Mouse (Mus musculus): ENCODE results near the gene Gins1.

The Gins1 gene

GRCm38 (mm10) chr2:150959521-150959920, 54.3 kb downstream of the Gins1 start:
- 43% methylated on average over 10 of the region's 10 CpGs for WGBS

- WGBS = 98% methylated on average over 3 of the region's 3 CpGs
These were observed 58.0 kb downstream of the Gins1 start for GRCm38 (mm10) chr2:150963246-150963645.

GRCm38 (mm10) chr2:150964641-150965040, 59.4 kb downstream of the Gins1 start:
- 93% methylated on average over 3 of the region's 3 CpGs for WGBS

- 95% methylated on average over 10 of the region's 10 CpGs for WGBS
These were observed 60.8 kb downstream of the Gins1 start for GRCm38 (mm10) chr2:150965951-150966350.

- 94% methylated on average over 2 of the region's 2 CpGs for WGBS
These were observed 62.3 kb downstream of the Gins1 start for GRCm38 (mm10) chr2:150967491-150967890.

GRCm38 (mm10) chr2:150969231-150969630, 64.0 kb downstream of the Gins1 start:
- 98% methylated on average over 2 of the region's 2 CpGs for WGBS

- WGBS = 82% methylated on average over 7 of the region's 7 CpGs
These were observed 66.7 kb downstream of the Gins1 start for GRCm38 (mm10) chr2:150971856-150972255.

- 98% methylated on average over 3 of the region's 3 CpGs for WGBS
These were observed 67.5 kb downstream of the Gins1 start for GRCm38 (mm10) chr2:150972681-150973080.

GRCm38 (mm10) chr2:150973401-150974115, 68.4 kb downstream of the Gins1 start:
- WGBS = 87% methylated on average over 8 of the region's 8 CpGs

GRCm38 (mm10) chr2:150976871-150977270, 71.7 kb downstream of the Gins1 start:
- WGBS = 96% methylated on average over 5 of the region's 5 CpGs

- 94% methylated on average over 6 of the region's 6 CpGs for WGBS
These were observed 72.5 kb downstream of the Gins1 start for GRCm38 (mm10) chr2:150977676-150978075.

GRCm38 (mm10) chr2:150978791-150979190, 73.6 kb downstream of the Gins1 start:
- WGBS = 93% methylated on average over 3 of the region's 3 CpGs

GRCm38 (mm10) chr2:150979861-150980620, 74.8 kb downstream of the Gins1 start:
- WGBS = 89% methylated on average over 14 of the region's 14 CpGs

Data from cerebral cortex, adult 2 months (tissue).